Mouse (Mus musculus) telencephalon, adult 2 months (tissue): ENCODE data around the gene Fzd9.

Source experiments
- DNase-seq: peaks from one replicate; pipeline ENCODE4 v3.0.0-alpha.2; 2011; ENCODE audit warnings: low read depth, low spot score

The Fzd9 gene

GRCm38 (mm10) chr5:135251079-135251454, at the start of gene Fzd9:
TSS of gene Fzd9 (minus strand) at chr5:135251230.
- DNase-seq, result no peak

GRCm38 (mm10) chr5:135292001-135292400, 41.0 kb upstream of the Fzd9 start:
- DNase-seq, result no peak

DNA sequence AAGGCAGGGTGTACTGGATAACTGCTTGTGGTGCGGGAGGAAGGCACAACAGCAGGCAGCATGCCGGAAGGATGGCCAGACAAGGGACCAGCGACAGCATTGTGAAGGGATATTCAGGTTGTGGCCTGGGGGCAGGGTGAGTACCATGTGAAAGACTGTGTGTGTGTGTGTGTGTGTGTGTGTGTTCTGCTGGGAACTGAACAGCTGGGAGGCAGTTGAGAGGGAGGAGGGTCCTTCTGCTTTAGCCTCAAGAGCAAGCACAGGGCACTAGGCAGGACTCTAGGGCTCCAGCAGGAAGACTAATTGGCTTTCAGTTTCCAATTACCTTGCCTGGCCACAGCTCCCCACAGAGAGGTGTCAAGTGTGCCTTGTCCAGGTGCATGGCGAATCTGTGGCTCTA, 40.2 kb upstream of the Fzd9 start:
- no peak for DNase-seq

GRCm38 (mm10) chr5:135290703-135291102, 39.7 kb upstream of the Fzd9 start:
- DNase-seq, result no peak

DNA sequence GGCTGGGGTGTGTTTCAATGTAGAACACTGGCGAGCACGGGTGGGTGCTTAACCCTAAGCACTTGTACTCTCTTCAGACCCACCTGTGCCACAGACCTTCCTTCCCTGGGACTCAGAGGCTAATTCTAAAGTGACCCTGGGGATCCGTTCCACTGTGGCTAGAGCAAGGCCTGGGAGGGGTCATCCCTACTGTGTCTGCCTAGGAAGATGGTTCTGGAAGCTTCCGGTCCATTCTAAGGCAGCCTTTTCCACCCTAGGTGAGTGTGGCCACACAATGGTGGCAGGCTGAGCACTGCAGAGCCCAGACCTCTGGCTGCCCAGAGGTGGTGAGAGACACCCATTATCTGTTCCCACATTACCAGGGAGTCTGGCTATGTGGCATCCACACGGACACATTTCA, 35.9 kb upstream of the Fzd9 start:
- no peak for DNase-seq

- DNase-seq, result no peak
Observed at GRCm38 (mm10) chr5:135286185-135286584, 35.2 kb upstream of the Fzd9 start.

- no peak for DNase-seq
Observed at GRCm38 (mm10) chr5:135285211-135285610, 34.2 kb upstream of the Fzd9 start.

- no peak for DNase-seq
Observed at GRCm38 (mm10) chr5:135280226-135280625, 29.2 kb upstream of the Fzd9 start.

DNA sequence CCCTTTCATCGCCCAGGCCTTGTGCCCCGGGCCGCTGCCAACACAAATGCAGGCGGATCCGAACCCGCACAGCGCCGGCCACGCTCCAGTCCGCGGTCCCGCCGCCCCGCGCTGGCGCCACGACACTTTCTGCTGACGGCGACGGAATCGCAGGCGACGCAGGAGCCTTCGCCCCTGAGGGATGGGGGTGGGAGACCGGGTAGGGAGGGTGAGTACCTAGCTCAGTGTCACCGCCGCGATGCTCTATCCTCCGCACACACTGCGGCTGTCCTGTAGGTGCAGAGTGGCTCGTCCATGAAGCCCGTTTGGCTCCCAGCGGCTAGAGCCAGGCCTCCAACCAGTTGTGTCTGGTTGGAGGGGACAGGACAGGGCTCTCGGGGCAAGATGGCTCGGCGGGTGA, 25.6 kb upstream of the Fzd9 start:
- DNase-seq, result no peak

GRCm38 (mm10) chr5:135274663-135275396, 23.8 kb upstream of the Fzd9 start:
- DNase-seq, result no peak

DNA sequence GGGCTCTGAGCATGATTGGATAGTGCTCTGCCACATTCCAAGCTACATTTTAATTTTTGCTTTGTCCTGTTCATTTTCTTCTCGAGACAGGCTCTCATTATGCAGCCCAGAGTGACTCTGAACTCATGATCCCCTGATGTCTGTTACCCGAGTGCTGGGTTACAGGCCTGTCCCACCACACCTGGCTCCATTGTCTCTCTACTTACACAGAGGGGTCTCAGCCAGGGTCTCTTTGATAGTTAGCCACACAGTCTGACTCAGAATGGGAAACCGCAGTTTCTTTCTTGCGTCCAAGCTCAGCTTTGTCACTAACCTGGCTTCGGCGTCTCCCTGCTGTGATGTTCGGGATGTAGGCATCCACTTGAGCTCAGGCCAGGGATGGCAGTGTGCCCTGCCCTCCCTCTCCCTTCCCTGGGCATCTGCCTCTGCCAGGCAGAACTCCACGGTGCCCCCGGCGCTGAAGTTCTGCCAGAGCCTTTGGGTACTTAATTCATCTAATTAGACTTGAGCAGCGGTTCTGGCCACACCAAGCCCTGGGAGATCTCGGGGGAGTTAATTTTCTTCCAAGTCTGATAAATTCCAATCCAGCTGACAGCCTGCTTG, 20.6 kb upstream of the Fzd9 start:
- DNase-seq, result no peak

DNA sequence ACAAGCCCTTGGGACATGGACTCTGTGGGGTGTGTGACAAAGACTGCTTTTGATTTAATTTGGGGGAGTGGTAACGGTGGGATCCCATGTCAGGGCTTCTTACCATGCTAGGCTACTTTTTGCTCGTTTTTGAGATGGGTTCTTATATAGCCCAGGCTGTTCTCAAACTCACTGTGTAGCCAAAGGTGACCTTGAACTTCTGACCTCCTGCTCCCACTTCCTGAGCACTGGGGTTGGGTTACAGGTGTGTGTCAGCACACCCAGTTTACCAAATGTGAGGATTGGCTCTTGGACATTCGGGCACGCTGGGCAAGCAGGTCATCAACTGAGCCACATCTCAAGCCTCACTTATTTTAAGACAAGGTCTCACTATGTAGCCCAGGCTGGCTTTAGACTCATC, 19.3 kb upstream of the Fzd9 start:
- DNase-seq, result no peak

DNA sequence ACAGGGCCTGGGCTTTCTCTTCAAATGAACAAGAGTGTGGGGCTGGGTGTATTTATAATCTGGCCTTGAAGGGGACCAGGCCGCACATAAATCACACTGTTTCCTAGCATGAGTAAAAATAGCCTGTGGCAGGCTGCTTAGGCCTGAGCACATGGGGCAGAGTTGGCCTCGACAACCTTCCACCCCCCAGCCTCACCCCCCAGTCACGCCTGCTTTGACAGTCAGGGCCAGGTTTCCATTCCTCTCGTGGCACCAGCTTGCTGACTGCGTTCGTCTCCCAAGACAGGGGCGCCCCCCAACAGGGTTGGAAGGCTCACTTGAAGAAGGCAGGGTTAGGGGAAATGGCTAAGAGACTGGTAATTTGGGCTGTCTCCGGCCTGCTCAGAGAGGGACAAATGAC, 18.4 kb upstream of the Fzd9 start:
- DNase-seq, result no peak

- no peak for DNase-seq
Observed at GRCm38 (mm10) chr5:135264548-135264947, 13.5 kb upstream of the Fzd9 start.

GRCm38 (mm10) chr5:135263866-135264503, 13.0 kb upstream of the Fzd9 start:
- DNase-seq, result no peak

- DNase-seq, result no peak
Observed at GRCm38 (mm10) chr5:135258280-135259150, 7.5 kb upstream of the Fzd9 start.

DNA sequence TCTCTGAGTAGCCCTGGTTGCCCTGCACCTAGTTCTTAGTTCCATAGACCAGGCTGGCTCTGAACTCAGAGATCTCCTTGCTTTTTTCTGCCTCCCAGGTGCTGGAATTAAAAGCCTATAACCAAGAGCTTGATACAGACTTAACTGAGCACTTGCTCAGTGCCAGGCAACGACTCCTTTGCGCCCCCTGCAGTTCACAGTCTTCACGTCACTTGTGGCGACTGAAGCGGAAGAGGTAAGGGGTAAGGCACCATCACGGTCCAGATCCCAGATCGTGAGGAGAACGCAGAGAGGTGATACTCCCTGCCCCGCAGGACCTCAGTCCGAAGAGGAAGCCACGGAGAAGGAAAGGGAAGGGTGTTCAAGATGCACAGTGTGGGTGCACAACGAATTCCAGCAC, 6.5 kb upstream of the Fzd9 start:
- no peak for DNase-seq

GRCm38 (mm10) chr5:135256166-135256565, 5.1 kb upstream of the Fzd9 start:
- DNase-seq, result no peak

DNA sequence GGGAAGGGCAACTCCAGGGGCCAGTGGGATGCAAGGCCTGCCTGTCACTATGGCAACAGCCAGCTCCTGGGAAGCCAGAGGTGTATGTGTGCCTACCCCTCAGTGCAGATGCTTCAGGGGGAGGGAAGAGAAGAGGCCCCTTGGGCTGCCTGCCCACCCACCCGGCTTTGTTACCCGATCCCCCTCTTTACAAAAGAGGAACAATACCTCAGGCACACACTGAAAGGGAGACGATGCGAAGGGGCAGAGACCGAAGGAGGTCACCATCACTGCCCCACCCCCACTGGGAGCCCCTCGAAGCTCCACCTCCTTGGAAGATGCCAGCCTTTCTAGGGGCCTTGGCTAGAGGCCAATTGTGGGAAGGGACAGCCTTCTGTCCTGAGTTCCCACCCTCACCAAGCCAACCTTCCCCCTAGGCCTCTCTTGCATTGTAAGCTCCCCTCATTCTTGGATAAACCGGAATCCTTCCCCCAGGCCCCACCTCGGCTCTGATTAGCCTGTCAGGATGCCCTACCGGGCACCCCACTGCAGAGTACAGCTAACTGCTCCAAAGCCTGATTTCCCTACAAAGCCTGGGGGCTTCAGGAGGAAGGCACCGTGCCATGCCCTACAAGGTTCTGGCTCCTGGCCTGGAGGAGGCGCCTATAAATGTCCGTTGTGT, 2.8 kb upstream of the Fzd9 start:
- DNase-seq, result no peak

GRCm38 (mm10) chr5:135250186-135251078, 598 bp downstream of the Fzd9 start:
- no peak for DNase-seq
